Mouse (Mus musculus) frontal cortex, postnatal 14 days (tissue): Measurements from ENCODE around the gene Lfng.

Experiments used
- DNase-seq, 2 experiments: peaks; one replicate each; pipeline ENCODE4 v3.0.0; 2022; ENCODE audit warnings: low spot score in 2 of 2

Gene Lfng

DNA sequence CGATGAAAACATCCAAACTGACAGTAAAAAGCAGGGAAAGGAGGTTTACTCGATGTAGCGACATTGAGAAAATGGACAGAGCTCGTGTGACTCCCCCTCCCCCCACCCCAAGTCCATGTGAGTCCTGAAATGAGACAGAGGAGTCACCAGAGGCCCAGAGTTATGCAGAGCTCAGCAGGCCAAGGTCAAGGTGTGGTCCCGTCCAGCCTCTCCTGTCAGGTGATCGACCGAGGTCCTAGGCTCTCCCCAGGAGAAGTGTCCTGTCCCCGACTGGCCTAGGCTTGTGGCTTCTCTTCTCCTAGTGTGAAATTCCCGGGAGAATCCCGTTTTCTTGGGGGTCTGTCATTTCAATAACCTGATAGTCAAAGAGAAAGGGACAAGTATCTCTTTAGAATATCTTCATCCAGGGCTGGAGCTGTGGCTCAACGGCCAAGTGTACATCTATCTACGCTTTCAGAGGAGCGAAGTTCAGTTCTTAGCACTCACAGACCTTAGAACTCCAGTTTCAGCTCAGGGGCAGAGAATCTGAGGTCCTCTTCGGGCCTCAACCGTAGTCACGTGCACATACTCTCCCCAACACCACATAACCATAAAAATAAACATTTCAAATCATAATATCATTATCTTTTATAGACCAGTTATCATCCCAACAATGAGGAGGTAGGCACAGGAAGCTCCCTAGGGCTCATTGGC is 17.9 kb upstream of the Lfng start:
- DNase-seq: no peak

DNA sequence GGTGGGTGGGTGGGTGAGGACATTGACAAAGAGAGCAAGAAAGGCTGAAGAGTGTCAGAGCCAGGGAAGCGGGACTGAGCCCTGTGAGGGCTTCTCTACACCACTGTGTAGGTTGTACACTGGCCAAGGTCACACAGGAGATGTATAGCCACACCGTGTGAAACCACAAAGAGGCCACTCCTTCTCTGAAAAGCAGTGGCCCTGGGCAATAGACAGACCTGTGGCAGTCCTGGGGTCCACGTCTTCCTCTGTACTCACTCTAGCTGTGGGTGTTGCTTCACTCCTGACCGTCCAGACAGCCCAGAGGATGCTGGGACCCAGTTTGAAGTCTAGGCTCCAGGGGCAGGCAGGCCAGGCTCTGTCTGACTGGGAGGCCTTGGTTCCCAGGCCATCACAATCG is 12.3 kb upstream of the Lfng start:
- no peak for DNase-seq

DNA sequence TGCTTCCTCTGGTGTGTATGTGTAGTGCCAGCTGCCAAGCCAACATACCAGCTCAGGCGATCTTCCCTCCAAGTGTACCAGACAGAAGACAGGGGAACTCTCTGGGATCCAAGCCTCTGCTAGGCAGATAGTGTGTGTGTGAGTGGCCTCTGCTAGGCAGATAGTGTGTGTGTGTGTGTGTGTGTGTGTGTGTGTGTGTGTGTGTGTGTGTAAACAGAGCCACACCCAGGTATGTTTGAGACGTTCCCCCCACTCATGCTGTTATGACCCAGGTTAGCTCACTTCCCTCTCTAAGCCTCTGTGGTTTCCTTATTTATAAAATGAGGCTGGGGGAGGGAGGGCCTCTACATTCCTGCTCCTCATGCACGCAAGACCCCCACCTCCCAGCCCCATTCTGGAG is 10.7 kb upstream of the Lfng start:
- no peak for DNase-seq

GRCm38 (mm10) chr5:140596927-140597588 is 10.1 kb upstream of the Lfng start:
- no peak for DNase-seq

DNA sequence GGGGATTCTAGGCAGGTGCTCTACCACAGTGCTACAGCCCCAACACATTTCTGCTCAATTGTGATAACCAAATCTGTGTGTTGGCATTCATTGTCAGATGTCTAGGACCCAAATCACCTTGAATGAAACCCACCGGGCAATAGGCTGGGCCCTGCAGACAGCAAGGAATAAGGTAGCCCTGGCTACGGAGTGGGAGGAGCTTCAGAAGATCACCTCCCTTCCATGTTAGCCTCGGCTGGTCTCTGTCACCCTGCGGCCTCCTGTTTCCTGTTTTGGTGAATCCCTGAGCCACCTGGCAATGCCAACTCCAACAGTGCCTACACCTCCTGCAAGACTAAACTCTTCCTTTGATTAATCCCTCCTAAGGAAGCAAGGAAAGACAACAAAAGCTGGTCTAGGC is 9.3 kb upstream of the Lfng start:
- DNase-seq: no peak

DNA sequence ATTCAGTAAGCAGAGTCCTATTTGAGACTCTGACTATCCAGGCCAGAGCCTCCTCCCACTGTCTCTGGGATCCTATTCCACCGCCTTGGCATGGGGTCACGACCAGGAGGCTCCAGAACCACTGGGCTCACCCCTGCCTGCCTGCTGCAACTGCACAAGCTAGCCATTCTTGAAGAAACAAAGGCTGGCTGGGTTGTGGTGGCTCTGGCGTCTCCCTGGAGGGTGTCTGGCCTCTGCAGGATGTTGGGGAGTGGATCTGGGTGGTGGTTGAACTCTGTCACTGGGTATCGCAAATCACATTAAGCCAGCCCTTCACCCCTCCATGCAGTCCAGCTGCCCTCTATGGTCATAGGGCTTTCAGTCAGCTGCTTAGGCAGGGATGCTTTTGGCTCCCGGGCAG is 7.2 kb upstream of the Lfng start:
- no peak for DNase-seq

- no peak for DNase-seq
Measured at GRCm38 (mm10) chr5:140601712-140602111, 5.4 kb upstream of the Lfng start.

DNA sequence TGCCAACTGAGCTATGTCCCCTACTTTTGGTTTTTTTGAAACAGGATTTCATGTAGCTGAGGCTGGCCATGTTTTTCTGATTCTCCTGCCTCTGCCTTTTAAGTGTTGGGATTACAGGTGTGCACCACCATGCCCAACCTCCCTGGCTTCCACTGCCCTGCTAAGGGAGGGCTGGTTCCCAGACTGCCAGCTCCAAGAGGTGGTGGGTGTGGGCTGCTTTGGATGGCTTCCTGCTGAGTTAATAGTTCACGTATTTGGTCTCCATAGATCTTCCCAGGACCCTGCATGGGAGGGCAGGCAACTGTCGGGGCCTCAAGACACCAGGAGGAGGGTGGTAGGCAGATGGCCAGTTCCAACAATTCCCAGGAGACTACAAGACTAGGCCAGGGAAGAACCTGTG is 4.6 kb upstream of the Lfng start:
- DNase-seq: no peak

DNA sequence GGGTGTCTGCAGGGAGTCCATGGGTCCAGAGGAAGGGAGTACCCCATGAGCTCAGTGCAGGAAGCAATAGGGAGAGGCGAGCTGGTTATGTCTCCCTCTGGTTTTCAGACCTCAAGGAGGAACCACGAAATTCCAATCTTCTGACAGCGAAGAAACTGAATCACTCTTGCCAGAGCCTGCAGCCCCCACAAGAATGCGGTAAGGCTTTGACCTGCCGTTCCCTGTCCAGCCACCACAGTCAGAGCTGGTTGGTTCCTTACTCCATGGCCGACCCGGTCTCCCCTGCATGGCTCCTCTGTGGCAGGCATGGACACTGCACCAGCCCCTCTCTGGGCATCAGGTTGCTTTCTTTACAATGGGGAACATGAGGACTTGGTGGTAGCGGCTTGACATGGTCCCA is 2.7 kb upstream of the Lfng start:
- no peak for DNase-seq

DNA sequence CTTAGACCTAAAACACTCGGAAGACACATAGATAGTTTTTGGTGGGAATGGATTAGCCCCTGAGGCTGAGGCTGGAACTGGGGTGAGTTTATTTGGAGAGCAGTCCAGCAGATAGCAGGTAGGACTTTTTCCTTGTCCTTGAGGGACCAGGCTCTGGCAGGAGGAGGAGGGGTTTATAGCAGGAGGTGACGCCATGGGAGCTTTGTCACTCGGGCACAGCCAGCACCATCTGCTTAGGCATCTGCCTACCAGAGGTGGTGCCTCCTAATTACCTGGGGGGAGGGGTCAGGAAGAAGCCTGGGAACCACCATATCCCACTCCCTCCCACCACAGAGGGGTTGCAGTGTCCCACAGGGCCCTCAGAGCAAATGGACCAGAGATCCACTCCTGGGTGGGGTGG is 1.9 kb upstream of the Lfng start:
- no peak for DNase-seq

DNA sequence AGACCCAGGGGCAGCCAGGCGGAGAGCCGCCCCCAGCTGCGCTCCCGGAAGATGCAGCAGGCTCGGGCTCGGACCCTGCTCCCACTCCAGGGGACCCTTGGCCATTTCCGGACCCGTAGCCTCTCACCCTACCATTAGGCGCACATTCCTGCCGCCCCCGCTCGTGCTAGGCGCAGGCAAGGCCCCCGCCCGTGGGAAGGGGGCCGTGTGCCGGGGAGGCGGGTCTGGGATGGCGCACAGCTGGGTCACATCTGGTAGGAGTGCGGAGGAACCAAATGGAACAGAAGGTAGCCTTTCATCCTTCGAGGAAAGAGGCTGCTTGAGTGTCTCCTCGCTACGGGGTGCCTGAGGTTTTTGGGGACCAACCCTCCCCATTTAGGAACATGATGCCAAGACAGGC is 734 bp upstream of the Lfng start:
- no peak for DNase-seq

GRCm38 (mm10) chr5:140607836-140608633 is 915 bp downstream of the Lfng start:
- no peak for DNase-seq

DNA sequence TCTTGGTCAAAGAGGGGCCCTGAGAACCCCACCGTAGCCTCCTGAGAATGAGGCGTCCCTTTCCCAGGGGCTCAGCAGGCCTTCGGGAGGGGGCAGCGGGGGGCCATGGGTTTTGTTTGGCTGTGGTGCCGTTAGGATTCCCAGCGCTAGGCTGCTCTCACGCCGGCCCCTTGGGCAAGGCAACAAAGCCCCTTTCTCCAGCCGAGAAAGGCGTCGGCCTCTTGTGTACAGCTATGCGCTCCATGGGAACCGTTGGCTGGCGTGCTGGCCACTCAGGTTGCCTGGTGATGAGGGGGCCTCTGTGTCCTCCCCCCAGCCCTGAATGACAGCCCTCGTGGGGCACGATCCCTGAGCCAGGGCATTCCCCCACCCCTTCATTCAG is 1.5 kb downstream of the Lfng start:
- no peak for DNase-seq

- DNase-seq: no peak
Measured at GRCm38 (mm10) chr5:140609511-140610272, 2.6 kb downstream of the Lfng start.

- DNase-seq: no peak
Measured at GRCm38 (mm10) chr5:140610273-140611011, 3.3 kb downstream of the Lfng start.

DNA sequence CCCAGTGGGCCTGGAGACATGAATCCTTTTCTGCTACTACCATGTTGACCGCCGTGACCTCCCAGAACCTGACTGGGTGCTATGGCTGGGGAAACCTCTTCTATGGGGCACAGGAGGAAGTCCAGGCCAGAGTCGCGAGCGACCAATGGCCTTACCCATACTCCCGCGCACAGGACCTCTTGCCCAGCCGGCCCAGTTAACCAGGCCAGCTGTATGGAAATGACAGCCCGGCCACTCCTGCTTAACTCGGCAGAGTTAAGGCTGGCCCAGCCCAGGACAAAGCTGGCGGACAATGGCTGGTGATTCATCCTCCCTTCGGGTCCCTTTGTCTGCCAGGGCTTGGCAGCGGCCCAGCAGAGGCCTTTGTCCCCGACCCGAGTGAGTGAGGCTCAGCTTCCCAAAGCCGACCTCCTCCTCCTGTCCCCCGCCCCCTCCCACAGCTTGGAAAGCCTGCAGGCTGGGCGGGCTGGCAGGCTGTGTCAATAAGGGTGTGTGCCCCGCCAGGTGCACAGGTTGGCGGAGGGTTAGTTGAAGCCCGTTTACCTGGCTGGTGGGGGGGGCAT is 4.0 kb downstream of the Lfng start:
- no peak for DNase-seq

DNA sequence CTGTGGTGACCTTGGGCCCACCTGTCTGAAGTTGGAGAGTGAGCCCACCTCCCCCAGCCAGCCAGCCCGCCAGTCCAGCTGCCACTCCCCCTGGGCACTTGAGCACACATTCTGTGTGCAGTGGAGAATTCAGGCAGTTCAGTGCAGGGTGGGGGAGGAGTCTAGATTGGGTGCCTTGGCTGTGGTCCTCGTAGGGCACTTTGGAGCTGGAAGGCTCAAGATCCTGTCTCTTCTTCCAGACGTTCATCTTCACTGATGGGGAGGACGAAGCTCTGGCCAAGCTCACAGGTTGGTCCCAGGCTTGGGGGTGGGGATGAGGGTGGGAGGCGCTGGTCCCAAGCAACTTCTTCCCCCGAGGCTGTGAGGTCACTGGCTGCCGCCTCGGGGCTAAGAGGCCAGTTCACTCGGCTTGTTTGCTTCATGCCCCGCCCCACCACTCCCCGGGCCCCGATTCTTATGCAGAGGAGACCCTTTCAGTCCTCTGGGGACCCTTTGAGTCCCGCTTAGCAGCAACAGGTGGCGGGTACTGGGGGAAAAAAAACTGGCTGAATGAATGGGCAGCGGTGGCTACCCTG is 4.6 kb downstream of the Lfng start:
- DNase-seq: no peak

GRCm38 (mm10) chr5:140612191-140612590 is 5.1 kb downstream of the Lfng start:
- no peak for DNase-seq

GRCm38 (mm10) chr5:140614141-140614540 is 7.0 kb downstream of the Lfng start:
- DNase-seq: no peak

DNA sequence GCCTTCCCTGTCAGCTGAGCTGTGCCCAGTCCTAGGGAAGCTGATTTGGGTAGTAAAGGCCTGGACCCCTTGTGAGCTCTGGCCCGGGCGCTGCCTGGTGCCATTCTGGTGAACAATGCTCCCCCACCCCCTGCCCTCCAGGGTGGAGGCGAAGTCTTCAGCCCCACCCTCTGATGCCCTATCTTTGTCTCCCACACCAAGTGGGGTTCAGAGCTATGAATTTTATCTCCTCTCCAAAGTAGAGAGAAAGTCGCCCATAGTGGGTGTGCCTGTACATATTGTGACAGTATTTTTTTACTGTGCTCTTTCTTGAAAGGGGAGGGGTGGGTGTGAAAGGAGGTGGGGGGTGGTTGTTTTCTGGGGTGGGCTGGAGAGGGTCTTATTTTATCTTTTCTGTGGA is 7.7 kb downstream of the Lfng start:
- no peak for DNase-seq
